Mouse (Mus musculus) forebrain, embryonic 14.5 days (tissue): ENCODE data around the gene Gm20777. TPM values are rescaled to one million over a fixed set of nuclear protein-coding genes. Genes with fewer than 3 reads are reported as not detected.
"Not testable (repeated sequence)": the region's sequence is repeated elsewhere in the genome, so short reads cannot be mapped to it uniquely, and the experiment has no call there.

Experiments
- ATAC-seq: fragments of 200-750 bp; cut with Nextera tagmentation; 2 replicates; pipeline ENCODE4 v1.8.0; 2017; ENCODE audit warnings: mild to moderate bottlenecking, moderate library complexity
- DNase-seq: peaks from one replicate; pipeline ENCODE4 v3.0.0-alpha.2; 2015; ENCODE audit warnings: low spot score
- H3K27ac ChIP-seq: fragments of 300-500 bp; sonication (generic); 2 replicates; pipeline ENCODE4 v1.5.1; 2014; ENCODE audit warnings: low read depth, mild to moderate bottlenecking, control low read depth, low read length, moderate library complexity
- H3K27me3 ChIP-seq: fragments of 300-500 bp; sonication (generic); replicated peaks from 2 replicates; pipeline ENCODE4 v1.6.1; 2014; ENCODE audit warnings: low read length, control low read depth, mixed read lengths; ENCODE audit not compliant: control insufficient read depth, insufficient read depth
- H3K36me3 ChIP-seq: fragments of 300-500 bp; sonication (generic); 2 replicates; pipeline ENCODE4 v1.6.1; 2014; ENCODE audit warnings: low read length, control low read depth; ENCODE audit not compliant: control insufficient read depth, insufficient read depth
- H3K4me1 ChIP-seq: fragments of 300-500 bp; sonication (generic); 2 replicates; pipeline ENCODE4 v1.6.1; 2014; ENCODE audit warnings: antibody characterized with exemption, low read length, control low read depth; ENCODE audit not compliant: control insufficient read depth, insufficient read depth
- H3K4me2 ChIP-seq: fragments of 300-500 bp; sonication (generic); 2 replicates; pipeline ENCODE4 v1.6.1; 2014; ENCODE audit warnings: mild to moderate bottlenecking, control low read depth, low read length
- H3K4me3 ChIP-seq: fragments of 300-500 bp; sonication (generic); 2 replicates; pipeline ENCODE4 v1.5.1; 2014; ENCODE audit warnings: low read depth, low read length, control low read depth
- H3K9ac ChIP-seq: fragments of 300-500 bp; sonication (generic); 2 replicates; pipeline ENCODE4 v1.6.1; 2014; ENCODE audit warnings: mild to moderate bottlenecking, low read length, control low read depth, moderate library complexity
- H3K9me3 ChIP-seq: fragments of 300-500 bp; sonication (generic); replicated peaks from 2 replicates; pipeline ENCODE4 v1.6.1; 2016; ENCODE audit warnings: low read length, control low read depth, mixed read lengths; ENCODE audit not compliant: control insufficient read depth
- WGBS: fragments of 180-500 bp; shearing (Covaris S2); extraction: QIAGEN DNeasy Blood & Tissue Kit; methylation state at CpG from one replicate; pipeline ENCODE4 v1.1.7; 2014; 5-methylcytosine and 5-hydroxymethylcytosine counted together
- polyA plus RNA-seq: library from polyadenylated mRNA; unstranded; fragments of >200 nt; fragmentation: Nextera tagmentation; extraction: Ambion mirVana; gene quantifications from 2 replicates; pipeline ENCODE4 v1.2.1, GENCODE M21; 2014

Gene Gm20777
- polyA plus RNA-seq, result not detected in 2 replicates

DNA sequence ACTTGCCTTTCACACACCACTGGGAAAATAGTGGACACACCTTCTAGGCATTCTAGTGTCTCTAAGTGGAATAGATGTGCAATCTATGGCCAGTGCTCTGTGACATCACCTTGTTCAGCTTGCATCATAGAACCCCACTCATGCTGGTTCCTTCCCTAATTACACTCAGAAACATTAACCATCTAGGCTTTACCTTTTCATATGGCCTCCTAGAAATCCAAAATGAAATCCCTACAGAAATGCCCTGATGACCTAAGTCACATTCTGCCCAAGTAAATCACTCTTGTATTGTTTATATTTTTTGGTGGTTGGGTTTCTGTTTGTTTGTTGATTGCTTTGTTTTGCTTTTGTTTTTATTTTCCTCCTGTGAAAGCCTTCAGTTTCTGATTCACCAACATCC is at the start of gene Gm20777:
Gene Gm20777 (minus strand): TSS at position 101 of the 400 bp plus-strand sequence.
- not testable (repeated sequence) for H3K4me3 ChIP-seq, H3K9ac ChIP-seq, H3K4me2 ChIP-seq, H3K36me3 ChIP-seq, H3K4me1 ChIP-seq, DNase-seq, H3K27ac ChIP-seq, H3K9me3 ChIP-seq, H3K27me3 ChIP-seq, ATAC-seq

DNA sequence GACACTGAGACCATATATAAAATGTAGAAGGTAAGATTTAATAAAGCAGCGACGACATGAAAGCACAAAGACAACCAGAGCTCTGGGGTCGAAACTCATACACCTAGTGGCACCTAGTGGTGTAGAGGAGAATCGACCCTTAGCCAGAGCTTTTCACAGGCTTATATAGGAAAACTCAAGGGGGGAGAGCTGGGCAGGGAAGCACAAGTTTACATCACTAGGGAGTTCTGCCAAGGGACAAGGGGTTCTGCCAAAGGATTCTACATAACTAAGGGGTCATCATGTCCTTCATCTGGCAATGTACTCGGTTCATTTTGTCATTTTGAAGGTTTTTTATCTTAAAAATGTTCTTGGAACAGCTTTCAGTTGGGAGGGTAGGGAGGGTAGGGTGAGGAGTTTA is 42.7 kb downstream of the Gm20777 start:
- not testable (repeated sequence) for H3K4me3 ChIP-seq, H3K27me3 ChIP-seq, H3K9me3 ChIP-seq, H3K27ac ChIP-seq, DNase-seq, H3K4me1 ChIP-seq, ATAC-seq, H3K36me3 ChIP-seq, H3K4me2 ChIP-seq, H3K9ac ChIP-seq
- no CpG with 5 or more reads among the region's 5 CpGs for WGBS

DNA sequence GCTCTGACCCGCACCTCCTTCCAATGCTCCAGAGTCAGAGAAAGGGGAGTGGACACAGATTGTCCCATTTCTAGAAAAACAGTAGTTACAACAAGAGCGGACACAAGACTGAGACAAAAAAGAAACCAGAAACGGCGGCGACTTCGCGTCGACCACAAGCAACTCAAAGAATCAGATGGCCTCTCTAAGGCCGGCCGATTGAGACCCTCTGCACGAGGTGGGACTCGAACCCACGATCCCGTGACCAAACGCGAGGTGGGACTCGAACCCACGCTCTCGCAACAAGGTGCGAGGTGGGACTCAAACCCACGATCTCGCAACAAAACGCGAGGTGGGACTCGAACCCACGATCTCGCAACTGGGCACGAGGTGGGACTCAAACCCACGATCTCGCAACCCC is 43.5 kb downstream of the Gm20777 start:
- not testable (repeated sequence) for H3K27ac ChIP-seq, H3K9ac ChIP-seq, H3K9me3 ChIP-seq, H3K4me1 ChIP-seq, H3K27me3 ChIP-seq, H3K4me3 ChIP-seq, DNase-seq, H3K36me3 ChIP-seq, ATAC-seq, H3K4me2 ChIP-seq
- WGBS, result 94% methylated on average over 23 of the region's 30 CpGs

- not testable (repeated sequence) for DNase-seq
These were observed 44.0 kb downstream of the Gm20777 start for GRCm38 (mm10) chrY:10708226-10708625.

GRCm38 (mm10) chrY:10706686-10707085 is 45.6 kb downstream of the Gm20777 start:
- 100% methylated on average over 2 of the region's 7 CpGs for WGBS
- not testable (repeated sequence) for H3K4me1 ChIP-seq, H3K36me3 ChIP-seq, DNase-seq, H3K4me2 ChIP-seq, ATAC-seq, H3K27me3 ChIP-seq, H3K9ac ChIP-seq, H3K4me3 ChIP-seq, H3K27ac ChIP-seq, H3K9me3 ChIP-seq

More at GRCm38 (mm10) chrY:10708226-10708625, 44.0 kb downstream of the Gm20777 start:
- ATAC-seq, H3K9me3 ChIP-seq, H3K4me3 ChIP-seq, H3K9ac ChIP-seq, H3K4me1 ChIP-seq, H3K4me2 ChIP-seq, H3K36me3 ChIP-seq, H3K27ac ChIP-seq, H3K27me3 ChIP-seq: not testable (repeated sequence)
- WGBS, result 90% methylated on average over 11 of the region's 16 CpGs

Other genes starting within 250 kb of the Gm20777 start
- gene Gm20737, start 216.4 kb downstream of the Gm20777 start, polyA plus RNA-seq, result not detected in 2 replicates
- gene Gm21775, start 199.0 kb downstream of the Gm20777 start, polyA plus RNA-seq, result not detected in 2 replicates
- not detected in 2 replicates for gene Gm21900, start 136.1 kb downstream of the Gm20777 start, polyA plus RNA-seq